Mouse (Mus musculus) intestine, embryonic 16.5 days (tissue): ENCODE measurements around the gene Eme1. TPM values are rescaled to one million over a fixed set of nuclear protein-coding genes. Genes with fewer than 3 reads are reported as not detected.
"Not testable (repeated sequence)": the region's sequence is repeated elsewhere in the genome, so short reads cannot be mapped to it uniquely, and the experiment has no call there.

ENCODE experiments used
- ATAC-seq: fragments of 200-750 bp; cut with Nextera tagmentation; 2 replicates; pipeline ENCODE4 v1.8.0; 2017; ENCODE audit warnings: moderate TSS enrichment, moderate library complexity
- H3K27ac ChIP-seq: fragments of 300-500 bp; sonication (generic); 2 replicates; pipeline ENCODE4 v1.5.1; 2014; ENCODE audit warnings: mild to moderate bottlenecking, low read length
- H3K27me3 ChIP-seq: fragments of 300-500 bp; sonication (generic); replicated peaks from 2 replicates; pipeline ENCODE4 v1.6.1; 2014; ENCODE audit warnings: low read length, control low read depth, mixed read lengths; ENCODE audit not compliant: control insufficient read depth, insufficient read depth
- H3K36me3 ChIP-seq: fragments of 300-500 bp; sonication (generic); 2 replicates; pipeline ENCODE4 v1.6.1; 2014; ENCODE audit warnings: low read length, control low read depth; ENCODE audit not compliant: control insufficient read depth, insufficient read depth
- H3K4me1 ChIP-seq: fragments of 300-500 bp; sonication (generic); 2 replicates; pipeline ENCODE4 v1.6.1; 2014; ENCODE audit warnings: low read length, control low read depth, mixed read lengths; ENCODE audit not compliant: control insufficient read depth, insufficient read depth
- H3K4me2 ChIP-seq: fragments of 300-500 bp; sonication (generic); 2 replicates; pipeline ENCODE4 v1.6.1; 2014; ENCODE audit warnings: low read depth, low read length, control low read depth
- H3K4me3 ChIP-seq: fragments of 300-500 bp; sonication (generic); 2 replicates; pipeline ENCODE4 v1.5.1; 2014; ENCODE audit warnings: mild to moderate bottlenecking, low read length
- H3K9ac ChIP-seq: fragments of 300-500 bp; sonication (generic); 2 replicates; pipeline ENCODE4 v1.6.1; 2014; ENCODE audit warnings: low read depth, low read length
- H3K9me3 ChIP-seq: fragments of 300-500 bp; sonication (generic); 2 replicates; pipeline ENCODE4 v1.6.1; 2016; ENCODE audit warnings: low read length, control low read depth; ENCODE audit not compliant: control insufficient read depth
- WGBS: fragments of 180-500 bp; shearing (Covaris S2); extraction: QIAGEN DNeasy Blood & Tissue Kit; methylation state at CpG from one replicate; pipeline ENCODE4 v1.1.7; 2014; 5-methylcytosine and 5-hydroxymethylcytosine counted together
- polyA plus RNA-seq: library from polyadenylated mRNA; unstranded; fragments of >200 nt; fragmentation: Nextera tagmentation; extraction: Ambion mirVana; gene quantifications from 2 replicates; pipeline ENCODE4 v1.2.1, GENCODE M21; 2015

Eme1 gene
- polyA plus RNA-seq, 1 experiment from 2014 or later = 16.0 TPM

DNA sequence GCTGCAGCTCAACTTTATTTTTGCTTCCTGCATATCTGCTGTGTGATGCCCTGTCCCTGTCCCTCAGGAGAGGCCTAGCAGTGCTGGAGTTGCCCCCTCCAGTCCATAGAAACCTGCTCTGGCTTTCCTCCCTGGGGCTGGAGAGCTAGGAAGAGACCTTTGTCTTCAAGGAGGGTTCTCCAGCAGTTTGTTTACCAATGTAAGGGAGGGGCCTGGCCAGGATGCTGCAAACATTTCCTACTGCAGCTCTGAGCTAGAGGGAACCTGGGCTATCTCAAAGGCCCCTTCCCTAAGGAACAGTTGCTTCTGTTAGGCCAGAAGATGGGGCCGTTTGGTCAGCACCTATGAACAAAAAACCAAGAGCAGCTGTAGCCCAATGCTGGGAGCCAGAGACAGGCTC lies 7.6 kb upstream of the Eme1 start:
- Histone ChIP-seq H3K4me3 (no peak overlapping the region), H3K9me3 (no peaks in the 10 kb centered on the region), H3K9ac (no peak overlapping the region), H3K27ac (no peak overlapping the region), H3K4me2 (no peak overlapping the region), H3K27me3 (no peaks in the 10 kb centered on the region), H3K4me1 (no peaks in the 10 kb centered on the region), H3K36me3 (peaks cover 14% of the 10 kb centered on the region; the same call in 1 of the 2 replicates)
- ATAC-seq = no peak
- WGBS = 50% methylated on average over 1 of the region's 1 CpGs

DNA sequence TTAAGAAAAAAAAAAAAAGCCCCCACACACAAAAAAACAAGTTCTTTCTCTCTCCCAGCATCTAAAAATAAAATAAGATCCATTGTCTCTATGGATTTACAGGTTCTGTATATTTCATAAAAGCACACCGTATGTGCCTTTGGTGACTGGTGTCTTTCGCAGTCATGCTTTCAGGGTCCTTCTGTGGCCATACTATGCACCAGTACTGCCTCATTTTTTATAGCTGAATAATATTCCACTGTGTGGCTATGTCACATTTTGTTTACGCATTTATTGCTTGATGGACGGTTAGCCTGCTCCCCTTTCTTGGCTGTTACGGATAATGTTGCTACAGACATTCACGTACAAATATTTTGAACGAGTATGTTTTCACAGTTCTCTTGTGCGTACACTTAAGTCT lies 791 bp downstream of the Eme1 start:
- WGBS = 40% methylated on average over 8 of the region's 8 CpGs
- Histone ChIP-seq H3K4me1 (no peaks in the 10 kb centered on the region), H3K4me2 (peak overlapping the region; percentile 61), H3K27me3 (no peaks in the 10 kb centered on the region), H3K27ac (no peak overlapping the region), H3K4me3 (peak overlapping the region; percentile 65), H3K9ac (peak overlapping the region; percentile 81; the same call in 1 of the 2 replicates), H3K9me3 (no peaks in the 10 kb centered on the region), H3K36me3 (no peaks in the 10 kb centered on the region; the same call in 1 of the 2 replicates)
- no peak for ATAC-seq

DNA sequence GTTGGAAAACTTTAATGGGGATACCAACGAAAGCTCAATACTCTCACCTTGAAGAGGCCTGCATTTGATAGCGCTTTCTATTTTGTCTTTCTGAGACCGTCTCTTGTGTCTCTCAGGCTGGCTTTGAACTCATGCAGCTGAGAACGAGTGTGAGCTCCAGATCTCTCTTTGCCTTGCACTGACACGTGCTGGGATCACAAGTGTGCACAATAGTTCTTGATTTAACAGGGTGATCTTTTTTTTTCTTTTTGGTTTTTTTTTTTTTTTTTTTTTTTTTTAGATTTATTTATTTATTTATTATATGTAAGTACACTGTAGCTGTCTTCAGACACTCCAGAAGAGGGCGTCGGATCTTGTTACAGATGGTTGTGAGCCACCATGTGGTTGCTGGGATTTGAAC lies 2.5 kb downstream of the Eme1 start:
- WGBS = 96% methylated on average over 5 of the region's 7 CpGs
- H3K27ac ChIP-seq, H3K9ac ChIP-seq, H3K4me1 ChIP-seq, ATAC-seq, H3K4me3 ChIP-seq, H3K9me3 ChIP-seq, H3K4me2 ChIP-seq, H3K27me3 ChIP-seq, H3K36me3 ChIP-seq: not testable (repeated sequence)

DNA sequence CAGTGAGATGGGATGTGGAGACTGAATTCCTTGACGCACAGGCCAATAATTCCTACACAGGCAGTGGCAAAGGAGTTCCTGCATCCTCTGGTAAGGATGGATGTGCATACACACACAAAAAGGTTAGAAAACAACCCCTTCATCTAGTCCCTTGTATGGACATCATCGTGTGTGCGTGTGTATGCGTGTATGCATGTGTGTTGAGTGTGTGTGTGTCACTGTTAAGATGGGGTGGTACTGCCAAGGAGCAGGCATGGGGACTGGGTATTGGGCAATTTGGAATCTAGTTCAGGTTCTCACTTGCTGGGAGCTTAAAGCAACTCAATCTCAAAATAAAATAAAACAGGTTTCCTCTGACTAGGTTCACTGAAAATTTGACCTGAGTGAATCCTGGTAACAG lies 7.3 kb downstream of the Eme1 start:
- H3K4me2 ChIP-seq = no peak overlapping the region
- H3K9ac ChIP-seq = no peak overlapping the region
- WGBS = 96% methylated on average over 4 of the region's 4 CpGs
- no peak for ATAC-seq
- no peaks in the 10 kb centered on the region for H3K4me1 ChIP-seq
- no peak overlapping the region for H3K27ac ChIP-seq
- peaks cover 25% of the 10 kb centered on the region for H3K36me3 ChIP-seq
- H3K27me3 ChIP-seq = no peaks in the 10 kb centered on the region
- no peaks in the 10 kb centered on the region for H3K9me3 ChIP-seq
- no peak overlapping the region for H3K4me3 ChIP-seq

DNA sequence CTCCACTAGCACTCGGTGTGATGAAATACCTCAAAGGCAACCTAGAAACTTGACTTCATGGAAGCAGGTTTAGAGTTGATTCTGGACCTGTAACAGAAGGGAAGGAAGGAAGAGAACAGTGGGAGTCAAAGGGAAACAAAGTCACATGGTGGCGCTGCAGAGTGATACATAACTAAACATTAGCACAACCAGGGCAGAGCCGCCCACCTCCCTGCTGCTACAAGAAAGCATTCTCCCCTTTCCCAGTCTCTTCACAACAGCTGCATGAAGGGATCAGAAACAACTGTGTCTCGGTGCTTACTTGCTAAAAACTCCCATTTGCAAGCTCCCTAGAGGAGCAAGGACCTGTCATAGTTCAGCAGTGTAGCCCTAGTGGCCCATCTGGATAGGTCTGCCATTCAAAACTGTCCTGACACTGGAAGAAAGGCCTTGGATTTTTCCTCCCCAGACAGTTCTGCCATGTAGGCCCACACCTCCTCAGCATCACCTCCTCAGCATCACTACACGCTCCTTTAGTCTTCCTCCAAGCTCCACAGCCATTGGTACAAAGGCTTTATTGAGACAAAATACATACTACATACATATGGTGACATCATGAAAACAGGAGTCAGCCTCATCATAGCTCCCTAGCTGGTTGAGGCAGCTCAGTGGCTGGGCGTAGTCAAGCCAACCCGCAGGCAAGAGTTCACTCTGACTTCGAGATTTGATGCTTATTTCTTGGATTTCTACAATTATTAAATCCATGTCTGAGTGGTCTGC lies 9.1 kb downstream of the Eme1 start:
- no peak for ATAC-seq
- H3K4me3 ChIP-seq = no peak overlapping the region
- no peaks in the 10 kb centered on the region for H3K27me3 ChIP-seq
- H3K9me3 ChIP-seq = no peaks in the 10 kb centered on the region
- 85% methylated on average over 8 of the region's 8 CpGs for WGBS
- no peaks in the 10 kb centered on the region for H3K4me1 ChIP-seq
- H3K36me3 ChIP-seq = peaks cover 33% of the 10 kb centered on the region
- H3K9ac ChIP-seq = no peak overlapping the region
- H3K4me2 ChIP-seq = no peak overlapping the region
- H3K27ac ChIP-seq = no peak overlapping the region

DNA sequence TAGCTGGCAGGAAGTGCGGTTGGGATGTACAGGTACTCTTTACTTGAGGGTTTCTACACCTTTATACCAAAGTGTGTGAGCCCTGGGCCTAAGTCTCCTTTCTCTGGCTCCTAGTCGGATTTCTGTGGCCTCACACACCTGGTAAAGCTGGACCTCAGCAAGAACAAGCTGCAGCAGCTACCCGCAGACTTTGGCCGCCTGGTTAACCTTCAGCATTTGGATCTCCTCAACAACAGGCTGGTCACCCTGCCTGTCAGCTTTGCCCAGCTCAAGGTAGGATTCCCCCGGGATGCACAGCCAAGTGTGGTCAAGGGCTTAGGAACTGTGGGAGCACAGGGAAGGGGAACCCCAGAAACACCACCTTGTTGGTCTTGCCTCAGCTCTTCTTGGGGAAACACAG lies 19.3 kb downstream of the Eme1 start:
- Histone ChIP-seq H3K4me3 (no peak overlapping the region), H3K9ac (no peak overlapping the region), H3K9me3 (no peaks in the 10 kb centered on the region), H3K27ac (no peak overlapping the region), H3K27me3 (no peaks in the 10 kb centered on the region), H3K4me1 (peaks cover 16% of the 10 kb centered on the region; the same call in 1 of the 2 replicates), H3K4me2 (no peak overlapping the region), H3K36me3 (peaks cover 41% of the 10 kb centered on the region)
- ATAC-seq = no peak
- 89% methylated on average over 5 of the region's 5 CpGs for WGBS

DNA sequence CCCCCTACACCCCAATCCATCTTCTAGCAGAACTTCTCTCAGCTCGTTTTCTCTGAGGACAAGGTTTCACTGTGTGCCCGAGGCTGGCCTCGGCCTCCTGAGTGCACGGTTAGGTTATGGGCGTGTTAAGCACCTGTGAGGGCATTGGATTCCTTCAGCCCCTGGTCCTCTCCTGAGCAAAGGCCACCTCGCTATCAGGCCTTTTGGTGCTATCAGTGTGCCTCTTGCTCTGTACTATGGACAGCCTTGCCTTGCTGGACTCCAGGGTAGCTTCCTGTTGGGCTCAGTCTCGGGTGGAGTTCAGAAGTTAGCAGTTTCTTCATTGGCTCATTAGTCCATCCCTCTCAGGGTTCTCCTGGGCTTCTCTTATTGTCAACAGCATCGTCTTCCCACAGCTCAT lies 20.8 kb downstream of the Eme1 start:
- H3K27ac ChIP-seq = peak overlapping the region; percentile 73; the same call in 1 of the 2 replicates
- H3K9me3 ChIP-seq = no peaks in the 10 kb centered on the region
- H3K4me2 ChIP-seq = no peak overlapping the region
- ATAC-seq = peak; percentile 87
- H3K9ac ChIP-seq = no peak overlapping the region
- 67% methylated on average over 8 of the region's 8 CpGs for WGBS
- H3K4me3 ChIP-seq = no peak overlapping the region
- peaks cover 16% of the 10 kb centered on the region; the same call in 1 of the 2 replicates for H3K4me1 ChIP-seq
- no peaks in the 10 kb centered on the region for H3K27me3 ChIP-seq
- H3K36me3 ChIP-seq = peaks cover 30% of the 10 kb centered on the region

DNA sequence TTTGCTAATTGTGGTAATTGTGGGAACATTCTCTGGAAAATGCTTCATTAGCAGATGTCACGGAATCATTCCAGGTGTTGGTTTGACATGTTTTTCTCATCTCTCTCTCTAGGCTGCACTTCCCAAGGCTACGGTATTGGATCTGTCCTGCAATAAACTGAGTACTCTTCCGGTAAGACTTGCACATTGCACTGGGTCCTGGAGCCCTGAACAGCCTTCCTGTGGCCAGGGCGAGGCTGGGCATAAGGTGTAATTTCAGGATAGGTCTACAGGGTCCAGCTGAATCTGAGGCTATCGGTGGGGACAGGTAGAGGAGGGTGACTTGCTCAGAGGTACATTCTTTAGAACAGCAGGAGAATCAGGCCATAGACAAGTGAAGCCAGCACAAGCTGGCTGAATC lies 21.8 kb downstream of the Eme1 start:
- 75% methylated on average over 5 of the region's 5 CpGs for WGBS
- ATAC-seq = no peak
- H3K36me3 ChIP-seq = peaks cover 25% of the 10 kb centered on the region

DNA sequence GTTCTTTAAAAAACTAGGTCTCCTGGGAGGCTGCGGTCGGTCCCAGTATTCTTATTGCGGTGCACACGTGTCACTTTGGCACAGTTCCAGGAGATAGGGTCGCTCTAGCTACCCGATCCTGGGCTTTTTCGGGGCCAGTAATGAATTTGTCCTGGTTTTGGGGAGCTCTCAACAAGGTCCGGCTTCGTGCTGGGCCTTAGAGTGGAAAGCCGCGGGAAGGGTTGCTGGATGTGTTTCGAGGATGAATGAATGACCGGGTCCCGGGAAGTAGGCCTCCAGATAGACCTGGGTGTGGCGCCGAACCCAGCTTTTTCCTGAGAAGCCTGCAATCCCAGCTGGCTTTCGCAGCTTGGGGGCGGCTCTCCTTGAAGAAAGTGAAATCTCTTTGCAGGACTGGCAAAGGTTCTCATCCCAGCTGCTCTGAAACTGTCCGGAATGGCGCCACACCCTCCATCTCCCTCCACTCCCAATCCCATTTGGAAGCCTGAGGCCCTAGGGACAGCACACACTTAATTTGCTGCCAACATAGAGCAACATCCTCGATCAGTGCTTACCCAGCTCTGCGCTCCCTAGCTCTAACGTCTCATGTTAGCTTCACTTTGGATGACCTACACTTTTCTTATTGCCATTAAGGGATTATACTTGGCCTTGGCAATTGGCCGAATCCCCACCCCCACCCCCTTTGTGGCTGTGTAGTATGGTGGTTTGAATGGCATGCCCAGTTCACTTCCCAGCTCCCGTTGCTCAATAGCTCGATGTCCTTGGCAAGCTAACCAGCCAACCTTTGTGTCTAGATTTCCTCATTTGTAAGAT lies 23.4 kb downstream of the Eme1 start:
- peak overlapping the region; percentile 91 for H3K9ac ChIP-seq
- peak overlapping the region; percentile 90 for H3K27ac ChIP-seq
- no peaks in the 10 kb centered on the region for H3K27me3 ChIP-seq
- peaks cover 10% of the 10 kb centered on the region for H3K36me3 ChIP-seq
- H3K9me3 ChIP-seq = no peaks in the 10 kb centered on the region
- ATAC-seq = peak; percentile 31
- peaks cover 16% of the 10 kb centered on the region; the same call in 1 of the 2 replicates for H3K4me1 ChIP-seq
- H3K4me3 ChIP-seq = peak overlapping the region; percentile 92
- WGBS = 8% methylated on average over 26 of the region's 26 CpGs
- H3K4me2 ChIP-seq = peak overlapping the region; percentile 73

More for the DNA sequence above, 21.8 kb downstream of the Eme1 start:
- H3K4me1 ChIP-seq = peaks cover 16% of the 10 kb centered on the region; the same call in 1 of the 2 replicates
- H3K9me3 ChIP-seq = no peaks in the 10 kb centered on the region
- no peak overlapping the region for H3K4me3 ChIP-seq
- 0 out of 2 replicates have a peak overlapping the region, but pooled peaks have one; percentile 73 for H3K4me2 ChIP-seq
- no peaks in the 10 kb centered on the region for H3K27me3 ChIP-seq
- no peak overlapping the region for H3K9ac ChIP-seq
- peak overlapping the region; percentile 28 for H3K27ac ChIP-seq
